Mouse (Mus musculus) embryonic facial prominence, embryonic 13.5 days (tissue): ENCODE measurements around the gene 4930455H04Rik. TPM values are rescaled to one million over a fixed set of nuclear protein-coding genes. Genes with fewer than 3 reads are reported as not detected.
A peak's percentile ranks its signal among the peaks of the same experiment; 100 is the strongest.

Experiments
- ATAC-seq: fragments of 200-750 bp; cut with Nextera tagmentation; 2 replicates; pipeline ENCODE4 v1.8.0; 2017; ENCODE audit warnings: low read depth; ENCODE audit not compliant: insufficient number of reproducible peaks, insufficient read depth, low FRiP score, low TSS enrichment
- H3K27ac ChIP-seq: fragments of 300-500 bp; sonication (generic); 2 replicates; pipeline ENCODE4 v1.5.1; 2015; ENCODE audit warnings: moderate library complexity, mild to moderate bottlenecking, inconsistent platforms
- H3K27me3 ChIP-seq: fragments of 300-500 bp; sonication (generic); 2 replicates; pipeline ENCODE4 v1.6.1; 2015; ENCODE audit warnings: mild to moderate bottlenecking, inconsistent platforms
- H3K36me3 ChIP-seq: fragments of 300-500 bp; sonication (generic); 2 replicates; pipeline ENCODE4 v1.6.1; 2015; ENCODE audit warnings: mild to moderate bottlenecking, inconsistent platforms
- H3K4me1 ChIP-seq: fragments of 300-500 bp; sonication (generic); 2 replicates; pipeline ENCODE4 v1.6.1; 2015; ENCODE audit warnings: inconsistent platforms
- H3K4me2 ChIP-seq: fragments of 300-500 bp; sonication (generic); 2 replicates; pipeline ENCODE4 v1.6.1; 2015; ENCODE audit warnings: moderate library complexity, mild to moderate bottlenecking, inconsistent platforms
- H3K4me3 ChIP-seq: fragments of 300-500 bp; sonication (generic); 2 replicates; pipeline ENCODE4 v1.5.1; 2015; ENCODE audit warnings: mild to moderate bottlenecking, inconsistent platforms
- H3K9ac ChIP-seq: fragments of 300-500 bp; sonication (generic); 2 replicates; pipeline ENCODE4 v1.6.1; 2015; ENCODE audit warnings: mild to moderate bottlenecking, inconsistent platforms
- H3K9me3 ChIP-seq: fragments of 300-500 bp; sonication (generic); 2 replicates; pipeline ENCODE4 v1.6.1; 2016; ENCODE audit warnings: inconsistent platforms
- WGBS: fragments of 180-500 bp; shearing (Covaris S2); methylation state at CpG from one replicate; pipeline ENCODE4 v1.1.7; 2015; ENCODE audit warnings: mixed read lengths; 5-methylcytosine and 5-hydroxymethylcytosine counted together
- polyA plus RNA-seq: library from polyadenylated mRNA; unstranded; fragments of >200 nt; fragmentation: Nextera tagmentation; extraction: Ambion mirVana; gene quantifications from 2 replicates; pipeline ENCODE4 v1.2.1, GENCODE M21; 2015

Gene 4930455H04Rik
- polyA plus RNA-seq = not detected in 2 replicates

- WGBS = 43% methylated on average over 4 of the region's 4 CpGs
These were observed at the start of gene 4930455H04Rik for GRCm38 (mm10) chr3:116967967-116968366. 4930455H04Rik (plus strand) TSS chr3:116968267.

GRCm38 (mm10) chr3:116921535-116921934 lies 46.5 kb upstream of the 4930455H04Rik start:
- H3K4me2 ChIP-seq = no peak overlapping the region
- H3K4me1 ChIP-seq = no peaks in the 10 kb centered on the region
- H3K36me3 ChIP-seq = no peaks in the 10 kb centered on the region
- no peak for ATAC-seq
- WGBS = 83% methylated on average over 3 of the region's 3 CpGs
- no peak overlapping the region for H3K4me3 ChIP-seq
- no peak overlapping the region for H3K27ac ChIP-seq
- no peak overlapping the region for H3K9ac ChIP-seq
- no peaks in the 10 kb centered on the region for H3K27me3 ChIP-seq
- H3K9me3 ChIP-seq = no peaks in the 10 kb centered on the region

More at GRCm38 (mm10) chr3:116967967-116968366, at the start of gene 4930455H04Rik:
- no peak for ATAC-seq
- no peaks in the 10 kb centered on the region for H3K36me3 ChIP-seq
- peak within 1 kb of the TSS; percentile 44 for H3K4me3 ChIP-seq
- no peak within 1 kb of the TSS; the same call in 1 of the 2 replicates for H3K27ac ChIP-seq
- peaks cover 7% of the 10 kb centered on the region for H3K4me1 ChIP-seq
- H3K27me3 ChIP-seq = peaks cover 4% of the 10 kb centered on the region; the same call in 1 of the 2 replicates
- H3K4me2 ChIP-seq = peak within 1 kb of the TSS; percentile 68
- no peaks in the 10 kb centered on the region for H3K9me3 ChIP-seq
- peak within 1 kb of the TSS; percentile 67 for H3K9ac ChIP-seq

- no peak overlapping the region for H3K4me2 ChIP-seq
- WGBS = 94% methylated on average over 12 of the region's 12 CpGs
These were observed 45.0 kb upstream of the 4930455H04Rik start for GRCm38 (mm10) chr3:116923042-116923441.

GRCm38 (mm10) chr3:116928994-116929393 lies 39.1 kb upstream of the 4930455H04Rik start:
- Histone ChIP-seq H3K36me3 (no peaks in the 10 kb centered on the region), H3K27me3 (no peaks in the 10 kb centered on the region), H3K4me3 (no peak overlapping the region), H3K27ac (no peak overlapping the region), H3K4me2 (no peak overlapping the region), H3K9me3 (no peaks in the 10 kb centered on the region), H3K9ac (no peak overlapping the region), H3K4me1 (no peaks in the 10 kb centered on the region)
- 78% methylated on average over 4 of the region's 4 CpGs for WGBS
- no peak for ATAC-seq

More at GRCm38 (mm10) chr3:116923042-116923441, 45.0 kb upstream of the 4930455H04Rik start:
- Histone ChIP-seq H3K9ac (no peak overlapping the region), H3K36me3 (no peaks in the 10 kb centered on the region), H3K27ac (no peak overlapping the region), H3K4me3 (no peak overlapping the region), H3K4me1 (no peaks in the 10 kb centered on the region), H3K27me3 (no peaks in the 10 kb centered on the region), H3K9me3 (no peaks in the 10 kb centered on the region)
- no peak for ATAC-seq

GRCm38 (mm10) chr3:116933158-116933557 lies 34.9 kb upstream of the 4930455H04Rik start:
- H3K27me3 ChIP-seq = no peaks in the 10 kb centered on the region
- no peak overlapping the region for H3K27ac ChIP-seq
- no peak for ATAC-seq
- 87% methylated on average over 1 of the region's 1 CpGs for WGBS
- peaks cover under 1% of the 10 kb centered on the region; the same call in 1 of the 2 replicates for H3K9me3 ChIP-seq
- H3K4me1 ChIP-seq = no peaks in the 10 kb centered on the region
- no peaks in the 10 kb centered on the region for H3K36me3 ChIP-seq
- H3K4me3 ChIP-seq = no peak overlapping the region
- H3K4me2 ChIP-seq = no peak overlapping the region
- no peak overlapping the region for H3K9ac ChIP-seq

- Histone ChIP-seq H3K4me3 (no peak overlapping the region), H3K27ac (no peak overlapping the region), H3K9ac (no peak overlapping the region), H3K4me1 (no peaks in the 10 kb centered on the region), H3K9me3 (peaks cover 7% of the 10 kb centered on the region; the same call in 1 of the 2 replicates), H3K4me2 (no peak overlapping the region), H3K27me3 (no peaks in the 10 kb centered on the region), H3K36me3 (no peaks in the 10 kb centered on the region)
- no peak for ATAC-seq
- 54% methylated on average over 4 of the region's 4 CpGs for WGBS
These were observed 31.0 kb upstream of the 4930455H04Rik start for GRCm38 (mm10) chr3:116936934-116937691.

DNA sequence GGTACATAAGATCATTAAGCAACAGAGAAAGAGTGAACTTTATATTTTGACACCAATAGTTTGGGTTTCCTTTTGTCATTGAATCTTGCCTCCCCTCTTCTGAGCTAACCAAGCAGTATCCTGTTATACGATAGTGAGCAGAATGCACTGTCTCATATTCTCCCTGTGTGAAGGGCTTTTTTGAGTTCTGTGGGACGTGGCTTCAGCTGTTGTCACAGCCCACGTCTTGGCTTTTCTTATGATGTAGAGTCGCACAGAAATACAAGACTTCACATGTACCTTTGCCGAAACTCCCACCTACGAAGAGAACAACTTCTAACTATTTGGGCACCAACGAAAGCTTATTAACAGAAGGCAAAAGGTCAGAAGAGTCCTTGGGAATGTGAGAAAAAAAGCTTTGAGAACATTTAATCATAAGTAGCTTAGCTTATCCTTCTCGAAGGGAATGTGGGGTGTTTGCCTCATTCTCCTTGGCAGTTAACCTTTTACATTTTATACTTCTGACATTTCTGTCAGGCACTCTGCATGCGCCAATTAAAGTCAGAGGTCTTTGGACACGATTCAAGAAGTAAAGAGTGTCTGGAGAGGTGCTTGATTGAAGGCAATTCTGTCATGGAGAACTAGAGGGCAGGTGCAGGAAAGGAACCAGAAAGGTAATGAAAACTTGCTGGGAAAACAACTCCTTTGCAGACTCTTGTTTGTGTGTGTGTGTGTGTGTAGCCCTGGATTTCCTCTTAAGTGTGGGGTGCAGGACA lies 27.1 kb upstream of the 4930455H04Rik start:
- WGBS = 73% methylated on average over 10 of the region's 10 CpGs
- peaks cover 7% of the 10 kb centered on the region; the same call in 1 of the 2 replicates for H3K9me3 ChIP-seq
- H3K4me3 ChIP-seq = no peak overlapping the region
- H3K4me1 ChIP-seq = no peaks in the 10 kb centered on the region
- H3K27ac ChIP-seq = no peak overlapping the region
- H3K27me3 ChIP-seq = no peaks in the 10 kb centered on the region
- no peak overlapping the region for H3K9ac ChIP-seq
- no peak for ATAC-seq
- H3K4me2 ChIP-seq = no peak overlapping the region
- no peaks in the 10 kb centered on the region for H3K36me3 ChIP-seq

GRCm38 (mm10) chr3:116941559-116942117 lies 26.4 kb upstream of the 4930455H04Rik start:
- no peak overlapping the region for H3K9ac ChIP-seq
- H3K27me3 ChIP-seq = no peaks in the 10 kb centered on the region
- no peak overlapping the region for H3K4me3 ChIP-seq
- no peak for ATAC-seq
- H3K4me1 ChIP-seq = no peaks in the 10 kb centered on the region
- no peaks in the 10 kb centered on the region for H3K36me3 ChIP-seq
- no peak overlapping the region for H3K4me2 ChIP-seq
- no peak overlapping the region for H3K27ac ChIP-seq
- peaks cover 7% of the 10 kb centered on the region; the same call in 1 of the 2 replicates for H3K9me3 ChIP-seq
- 92% methylated on average over 1 of the region's 1 CpGs for WGBS

DNA sequence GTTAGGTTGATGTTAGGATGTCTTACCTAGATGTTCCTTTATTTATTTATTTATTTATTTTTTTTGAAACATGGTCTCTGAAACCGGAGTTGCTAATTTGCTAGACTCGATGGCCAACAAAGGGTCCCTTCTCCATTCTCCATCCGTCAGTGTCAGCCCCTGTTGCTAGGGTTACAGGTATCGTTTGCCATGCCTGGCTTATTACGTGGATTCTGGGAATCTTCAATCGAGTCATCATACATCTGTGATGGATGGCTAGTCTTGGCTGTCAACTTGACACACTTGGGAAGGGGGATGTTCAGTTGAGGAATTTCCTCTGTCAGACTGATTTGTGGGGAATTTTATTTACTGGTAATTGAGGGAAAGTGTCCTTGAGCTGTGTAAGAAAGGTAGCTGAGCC lies 25.3 kb upstream of the 4930455H04Rik start:
- Histone ChIP-seq H3K9me3 (peaks cover 7% of the 10 kb centered on the region; the same call in 1 of the 2 replicates), H3K4me2 (no peak overlapping the region), H3K36me3 (no peaks in the 10 kb centered on the region), H3K27me3 (no peaks in the 10 kb centered on the region), H3K4me3 (no peak overlapping the region), H3K27ac (no peak overlapping the region), H3K9ac (no peak overlapping the region), H3K4me1 (no peaks in the 10 kb centered on the region)
- WGBS = 80% methylated on average over 6 of the region's 6 CpGs
- no peak for ATAC-seq

GRCm38 (mm10) chr3:116943422-116943821 lies 24.6 kb upstream of the 4930455H04Rik start:
- 79% methylated on average over 4 of the region's 4 CpGs for WGBS
- no peak for ATAC-seq
- Histone ChIP-seq H3K27ac (no peak overlapping the region), H3K9me3 (peaks cover 4% of the 10 kb centered on the region; the same call in 1 of the 2 replicates), H3K9ac (no peak overlapping the region), H3K4me1 (no peaks in the 10 kb centered on the region), H3K4me3 (no peak overlapping the region), H3K27me3 (no peaks in the 10 kb centered on the region), H3K36me3 (no peaks in the 10 kb centered on the region), H3K4me2 (no peak overlapping the region)

- Histone ChIP-seq H3K4me1 (no peaks in the 10 kb centered on the region), H3K4me3 (no peak overlapping the region), H3K27me3 (no peaks in the 10 kb centered on the region), H3K9ac (no peak overlapping the region), H3K27ac (no peak overlapping the region), H3K36me3 (no peaks in the 10 kb centered on the region), H3K9me3 (no peaks in the 10 kb centered on the region), H3K4me2 (no peak overlapping the region)
- 81% methylated on average over 4 of the region's 4 CpGs for WGBS
- no peak for ATAC-seq
These were observed 21.6 kb upstream of the 4930455H04Rik start for GRCm38 (mm10) chr3:116946476-116946875.
